ENCODE assay signal across 20 mouse cellular contexts in genomic region chr2:142517731-142518130, GRCm38 (mm10).
DNase-seq lines count a peak whose midpoint lies in the region; ATAC-seq and TF ChIP-seq lines count a peak whose summit lies in the region.
"Had no signal": no experiment of that assay in that cellular context is flagged by ENCODE, and none has a peak within 500 bp of the region (broad histone marks: within the 10 kb centered on the region; RNA-seq: fewer than 3 reads in every experiment).

No protein-coding gene starts in this region.

- H3K27ac ChIP-seq in layer of hippocampus, adult 2 months: peak overlapping the region; percentile 62
- H3K27ac ChIP-seq: embryonic facial prominence, embryonic 13.5 days; forebrain, embryonic 12.5 days; heart, embryonic 13.5 days; hindbrain, embryonic 15.5 days had no signal

- H3K4me3 ChIP-seq in layer of hippocampus, adult 2 months: no peak overlapping the region
- H3K4me3 ChIP-seq: embryonic facial prominence, embryonic 13.5 days; forebrain, embryonic 12.5 days; heart, embryonic 13.5 days; hindbrain, embryonic 15.5 days had no signal

- TF ChIP-seq CTCF in layer of hippocampus, adult 2 months (conservative IDR thresholded peaks at IDR 0.05): no peak

- intact Hi-C loops in left cerebral cortex, postnatal 14 days (cut with DNase I): no loop called here

- DNase-seq in cerebellum, postnatal 25 days: peak; percentile 6 to 14
- DNase-seq in left cerebral cortex, postnatal 14 days (ENCODE audit: low spot score in 2 of 2): peak; percentile 9 to 12
- DNase-seq in left cerebral cortex, adult 11 months (ENCODE audit: low spot score): no peak
- peak; percentile 32 to 40 for DNase-seq in layer of hippocampus, adult 2 months (ENCODE audit: low spot score in 2 of 2)
- peak; percentile 15 to 21 for DNase-seq in layer of hippocampus, postnatal 36 days
- no peak for DNase-seq in thymus, postnatal 10 days (ENCODE audit: low spot score in 2 of 2)
- DNase-seq: adrenal gland, adult 2 months; adrenal gland, postnatal 25 days; cerebellum, adult 11 months; cerebellum, adult 9-11 months; gastrocnemius, postnatal 36 days; heart, adult 11 months; heart, postnatal 36 days had no signal

- no peak for ATAC-seq in cerebellum, adult (ENCODE audit: insufficient number of reproducible peaks, low FRiP score, low TSS enrichment)
- ATAC-seq: forebrain, embryonic 16.5 days; Patski had no signal

Comparison
In these comparisons a context has a peak if more than half of its experiments do, and no peak if none do; other contexts are left out.
1. DNase-seq: peak in cerebellum, postnatal 25 days (2 of 2), left cerebral cortex, postnatal 14 days (2 of 2), layer of hippocampus, adult 2 months (2 of 2) and layer of hippocampus, postnatal 36 days (2 of 2); none in left cerebral cortex, adult 11 months (single experiment) and thymus, postnatal 10 days (0 of 2).